Mouse (Mus musculus): ENCODE data around the gene Dmc1.

Dmc1 gene

GRCm38 (mm10) chr15:79562417-79562816 lies 42.5 kb downstream of the Dmc1 start:
- no peak for DNase-seq (ENCODE audit: low read depth)

DNA sequence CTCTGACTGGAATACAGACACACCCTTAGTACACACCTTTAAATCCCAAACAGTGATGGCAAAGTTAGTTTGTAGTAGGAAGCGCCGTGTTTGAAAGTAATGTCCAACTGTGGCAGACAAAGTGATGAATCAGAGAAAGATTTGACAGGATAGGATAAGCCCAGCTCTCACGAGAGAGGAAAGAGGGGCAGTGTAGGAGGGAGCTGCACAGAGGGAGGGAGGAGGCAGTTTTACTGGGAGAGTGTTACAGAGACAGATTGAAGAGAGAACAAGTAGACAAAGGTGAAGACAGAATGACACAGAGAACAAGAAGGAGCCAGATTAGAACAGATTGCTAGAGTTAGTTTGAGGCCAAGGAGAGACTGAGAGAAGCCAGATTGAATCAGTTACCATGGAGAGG lies 45.3 kb downstream of the Dmc1 start:
- DNase-seq (ENCODE audit: low read depth) = no peak

DNA sequence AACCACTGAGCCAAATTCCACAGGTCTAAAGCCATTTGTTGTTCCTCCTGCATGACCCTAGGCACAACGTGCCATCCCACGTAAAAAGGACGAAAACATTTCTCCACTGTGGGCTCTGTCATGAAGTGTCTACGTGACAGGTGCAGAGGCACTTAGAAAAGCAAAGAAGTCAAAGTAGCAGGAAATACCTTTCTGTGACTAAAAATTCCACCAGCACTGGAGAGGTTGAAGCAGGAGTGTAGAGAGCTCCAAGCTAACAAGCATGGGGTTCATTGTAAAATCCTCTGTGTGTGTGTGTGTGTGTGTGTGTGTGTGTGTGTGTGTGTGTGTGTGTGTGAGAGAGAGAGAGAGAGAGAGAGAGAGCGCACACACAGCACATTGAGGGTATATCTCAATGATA lies 52.3 kb downstream of the Dmc1 start:
- no peak for DNase-seq (ENCODE audit: low read depth)

- DNase-seq (ENCODE audit: low read depth) = no peak
Measured at GRCm38 (mm10) chr15:79548226-79548625, 56.7 kb downstream of the Dmc1 start.

DNA sequence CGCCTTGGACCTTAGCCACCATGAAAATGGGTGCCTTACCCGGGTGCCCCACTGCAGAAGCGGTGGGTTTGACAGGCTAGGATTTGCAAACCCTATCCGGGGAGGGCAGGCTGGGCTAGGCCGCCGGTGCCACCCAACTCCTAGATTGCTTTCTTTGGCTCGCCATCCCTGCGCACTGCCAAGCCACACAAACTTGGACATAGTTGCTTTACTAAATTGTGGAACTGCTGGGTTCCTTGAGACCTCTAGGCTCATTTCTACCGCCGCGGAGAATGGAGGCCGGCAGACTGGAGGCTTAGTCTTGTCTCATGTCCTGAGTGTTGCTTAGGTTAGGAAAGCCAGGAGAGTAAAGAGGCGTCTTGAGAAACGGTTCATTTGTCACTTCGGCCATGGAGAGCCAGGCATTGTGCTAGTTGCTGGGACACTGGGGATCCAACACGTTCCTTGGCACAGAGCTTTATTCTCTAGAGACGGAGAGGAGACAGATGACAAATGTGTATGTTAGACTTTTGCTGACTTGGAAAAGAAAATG lies 57.6 kb downstream of the Dmc1 start:
- no peak for DNase-seq (ENCODE audit: low read depth)

DNA sequence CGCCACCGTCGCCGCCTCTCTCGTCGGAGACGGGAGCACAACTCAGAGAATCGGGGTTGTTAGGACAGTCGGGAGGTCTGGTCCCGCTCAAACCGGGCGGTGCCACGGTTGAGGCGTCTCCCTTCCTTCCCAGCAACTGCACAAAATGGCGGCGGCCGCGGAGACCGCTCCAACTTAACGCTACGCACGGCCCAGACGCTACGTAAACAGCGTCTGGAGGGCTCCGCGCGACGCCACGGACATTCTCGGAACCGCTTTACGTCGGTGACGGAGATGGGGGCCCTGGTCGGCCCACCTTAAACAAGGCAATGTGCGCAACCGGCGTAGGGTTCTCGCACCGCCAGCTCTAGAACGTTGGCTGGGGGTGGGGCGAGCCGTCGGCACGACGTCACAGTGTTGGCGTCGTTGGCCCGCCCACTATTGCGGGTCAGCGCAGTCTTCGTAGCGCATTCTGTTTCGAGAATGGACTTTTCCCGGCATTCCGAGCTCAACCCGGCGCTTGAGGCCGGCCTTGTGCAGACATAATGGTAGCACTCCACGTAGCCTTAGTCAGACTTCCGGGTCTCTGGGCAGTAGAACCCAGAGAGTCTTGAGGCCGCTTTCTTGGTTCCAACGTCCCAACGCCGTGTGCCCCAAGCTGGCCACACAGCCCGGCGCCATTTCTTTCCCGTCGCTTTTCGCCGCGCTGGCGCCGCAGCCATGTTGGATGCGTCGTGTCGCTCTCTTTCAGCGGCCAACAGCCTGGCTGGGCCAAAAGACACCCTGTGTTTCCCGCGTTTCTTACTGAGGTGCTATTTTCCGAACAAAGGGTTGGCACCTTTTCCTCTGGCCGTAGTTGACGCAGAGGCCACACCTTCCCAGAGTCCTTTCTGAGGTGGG lies 58.3 kb downstream of the Dmc1 start, which contains the start of gene Ddx17:
TSS of gene Ddx17 (minus strand) at position 332 of the 879 bp plus-strand sequence.
- peak; percentile 97 for DNase-seq (ENCODE audit: low read depth)

- peak; percentile 84 for DNase-seq (ENCODE audit: low read depth)
Measured at GRCm38 (mm10) chr15:79545921-79546399, 58.9 kb downstream of the Dmc1 start.

GRCm38 (mm10) chr15:79545496-79545895 lies 59.4 kb downstream of the Dmc1 start:
- no peak for DNase-seq (ENCODE audit: low read depth)

GRCm38 (mm10) chr15:79543968-79544367 lies 60.9 kb downstream of the Dmc1 start:
- DNase-seq (ENCODE audit: low read depth) = no peak

DNA sequence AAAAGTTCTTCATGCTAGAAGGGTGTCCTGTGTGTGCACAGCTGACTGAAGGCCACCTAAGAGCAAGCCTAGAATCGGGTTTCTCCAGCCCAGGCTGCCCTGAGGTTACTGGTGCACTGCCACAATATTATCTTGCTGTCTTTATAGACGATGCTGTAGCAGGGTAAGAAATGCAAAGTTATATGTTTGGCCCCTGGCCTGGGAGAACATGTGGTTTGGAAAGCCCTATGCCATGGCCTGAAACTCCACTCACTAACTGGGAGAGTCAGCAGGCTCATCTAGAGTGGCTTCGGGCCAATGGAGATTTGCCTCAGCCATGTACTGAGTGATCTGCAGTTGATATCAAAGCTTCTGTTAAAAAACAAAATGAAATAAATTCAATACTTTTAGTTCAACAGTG lies 71.1 kb downstream of the Dmc1 start:
- DNase-seq (ENCODE audit: low read depth) = no peak

- DNase-seq (ENCODE audit: low read depth) = no peak
Measured at GRCm38 (mm10) chr15:79529935-79530334, 75.0 kb downstream of the Dmc1 start.

DNA sequence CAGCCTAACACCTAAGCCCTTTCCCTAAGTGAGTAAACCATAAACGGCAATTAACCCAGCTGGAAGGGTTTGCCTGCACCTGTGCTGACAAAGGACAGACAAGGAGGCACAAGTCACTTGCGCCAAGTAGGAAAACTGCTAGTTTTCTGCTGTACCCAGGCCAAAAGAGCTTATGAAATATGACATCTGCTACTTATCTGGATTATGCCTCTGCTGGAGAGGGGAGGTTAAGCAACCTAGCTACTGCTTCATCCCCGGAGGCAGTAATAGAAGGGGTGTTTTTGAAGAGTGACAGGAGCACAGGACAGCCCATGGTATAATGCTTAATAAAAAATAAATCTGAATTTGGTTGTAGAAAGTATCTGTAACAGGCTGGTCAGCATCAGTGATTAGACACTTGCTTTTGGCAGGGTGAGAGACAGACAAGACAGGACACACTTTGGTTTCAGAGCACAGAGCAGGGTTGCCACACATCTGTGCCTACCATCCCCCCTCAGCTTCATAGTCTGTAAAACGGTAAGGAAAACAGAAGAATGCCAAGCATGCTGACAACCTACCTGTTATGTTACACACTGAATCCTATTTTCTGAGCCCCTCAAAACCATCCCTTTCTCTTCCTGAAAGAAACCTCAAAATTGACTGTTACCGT lies 76.8 kb downstream of the Dmc1 start:
- no peak for DNase-seq (ENCODE audit: low read depth)

GRCm38 (mm10) chr15:79527192-79527591 lies 77.7 kb downstream of the Dmc1 start:
- no peak for DNase-seq (ENCODE audit: low read depth)

DNA sequence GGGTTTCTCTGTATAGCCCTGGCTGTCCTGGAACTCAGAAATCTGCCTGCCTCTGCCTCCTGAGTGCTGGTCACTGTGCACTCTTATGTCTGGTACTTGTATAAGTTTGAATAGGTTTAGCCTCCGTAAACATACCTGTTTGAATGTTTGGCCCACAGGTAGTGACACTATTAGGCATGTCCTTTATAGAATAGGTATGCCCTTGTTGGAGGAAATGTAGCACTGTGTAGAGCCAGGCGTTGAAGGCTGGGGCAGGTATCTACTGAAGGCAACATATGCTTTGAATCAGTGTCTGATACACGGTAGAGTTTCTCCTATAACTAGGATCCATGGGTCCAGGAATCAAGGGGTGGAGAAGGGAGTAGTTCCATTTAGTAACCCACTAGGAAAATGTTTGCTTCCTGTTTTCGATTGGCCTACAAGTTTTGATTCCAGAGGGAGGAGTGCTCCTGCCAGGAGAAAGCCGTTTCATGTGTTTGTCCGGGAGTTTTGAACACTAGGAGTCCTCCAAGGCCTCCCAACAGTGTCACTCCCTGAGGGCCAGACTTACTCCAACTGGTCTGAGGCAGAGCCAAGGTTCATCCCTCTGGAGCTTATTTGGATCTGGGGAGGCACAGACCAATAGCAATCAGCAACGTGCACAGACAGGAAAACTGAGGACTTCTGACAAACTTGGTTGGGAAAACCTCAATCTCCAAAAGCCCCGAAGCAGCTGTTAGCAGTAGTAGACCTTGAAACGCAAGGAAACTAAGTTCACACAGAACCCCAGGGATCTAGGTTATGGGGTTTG lies 78.7 kb downstream of the Dmc1 start:
- DNase-seq (ENCODE audit: low read depth) = no peak

GRCm38 (mm10) chr15:79525564-79525963 lies 79.3 kb downstream of the Dmc1 start:
- no peak for DNase-seq (ENCODE audit: low read depth)

DNA sequence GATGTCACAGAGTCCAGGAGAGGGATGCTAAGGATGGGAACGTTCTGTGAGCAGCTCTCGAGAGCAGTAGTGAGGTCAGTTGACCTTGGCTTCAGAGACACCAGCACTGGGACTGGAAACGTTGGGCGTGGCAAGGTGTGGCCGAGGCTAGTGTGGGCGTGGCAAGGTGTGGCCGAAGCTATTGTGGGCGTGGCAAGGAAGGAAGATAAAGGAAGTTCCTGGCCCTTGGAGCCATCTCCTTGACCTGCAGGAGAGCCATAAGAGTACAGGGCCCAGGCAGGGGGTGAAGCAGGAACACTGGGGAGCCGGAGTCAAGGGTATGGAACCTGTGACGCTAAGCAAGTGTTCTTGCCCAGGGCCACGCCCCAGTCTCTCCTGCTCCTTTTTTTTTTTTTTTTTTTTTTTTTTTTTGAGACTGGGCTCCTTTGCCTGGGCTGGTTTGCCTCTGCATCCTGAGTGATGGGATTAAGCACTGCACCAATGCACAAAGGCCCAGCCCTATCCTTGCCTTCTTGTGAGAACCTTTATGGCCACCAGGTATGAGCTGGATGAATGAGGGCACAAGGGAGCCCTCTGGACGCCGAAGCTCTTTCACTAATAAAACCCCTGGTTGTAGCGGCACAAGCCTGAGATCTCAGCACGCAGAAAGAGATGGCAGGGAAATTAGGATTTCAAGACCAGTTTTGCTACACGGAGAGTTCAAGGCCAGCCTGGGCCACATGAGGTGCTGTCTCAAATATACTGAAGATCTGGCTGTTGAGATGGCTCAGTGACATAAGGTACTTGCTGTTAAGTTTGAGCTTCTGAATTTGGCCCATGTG lies 85.3 kb downstream of the Dmc1 start:
- DNase-seq (ENCODE audit: low read depth) = peak; percentile 77

GRCm38 (mm10) chr15:79518571-79518970 lies 86.3 kb downstream of the Dmc1 start:
- DNase-seq (ENCODE audit: low read depth) = no peak

GRCm38 (mm10) chr15:79517710-79518109 lies 87.2 kb downstream of the Dmc1 start:
- DNase-seq (ENCODE audit: low read depth) = no peak

DNA sequence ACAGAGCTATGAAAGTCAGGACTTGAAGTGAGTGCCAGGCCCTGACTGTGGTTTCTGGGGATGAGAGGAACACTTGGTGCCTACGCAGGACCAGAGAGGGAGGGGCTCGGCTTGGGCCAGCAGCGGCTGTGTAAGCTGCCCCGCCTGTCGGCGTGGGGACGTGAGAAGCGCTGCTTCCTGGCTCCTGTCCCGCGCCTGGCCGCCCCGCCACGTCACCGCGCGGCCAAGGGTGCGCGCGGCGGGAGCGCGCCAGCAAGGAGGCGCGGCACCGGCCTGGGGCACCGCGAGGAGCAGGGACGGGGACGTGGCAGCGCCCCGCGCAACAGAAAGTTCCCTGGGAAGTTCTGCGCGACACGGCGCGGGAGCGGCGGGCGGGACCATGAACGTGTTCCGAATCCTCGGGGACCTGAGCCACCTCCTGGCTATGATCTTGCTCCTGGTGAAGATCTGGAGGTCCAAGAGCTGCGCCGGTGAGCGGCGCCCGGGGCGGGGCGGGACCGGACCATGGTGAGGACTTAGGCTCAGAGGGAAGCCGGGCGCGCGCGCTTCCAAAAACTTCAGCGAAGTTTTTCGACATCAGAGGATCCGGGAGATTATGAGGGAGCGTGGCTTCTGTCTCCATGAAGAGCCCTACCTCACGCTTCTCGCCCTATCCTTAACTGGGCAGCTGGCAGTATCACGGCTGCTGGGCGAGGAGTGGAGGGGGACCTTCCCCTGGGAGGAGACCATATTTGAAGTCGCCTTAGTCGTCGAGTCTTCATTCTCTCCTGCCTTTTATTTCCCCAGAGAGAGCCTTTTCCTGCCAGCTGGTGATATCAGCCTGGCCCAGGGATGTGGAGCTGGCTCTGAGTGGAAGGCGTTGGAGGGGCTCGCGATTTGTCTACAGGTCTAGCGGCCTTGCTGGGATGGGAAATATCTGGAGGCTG lies 88.5 kb downstream of the Dmc1 start, which contains the start of gene Kdelr3:
TSS of gene Kdelr3 (plus strand) at position 241 of the 926 bp plus-strand sequence.
- DNase-seq (ENCODE audit: low read depth) = no peak

- DNase-seq (ENCODE audit: low read depth) = no peak
Measured at GRCm38 (mm10) chr15:79513940-79514339, 91.0 kb downstream of the Dmc1 start.
